Mouse (Mus musculus): ENCODE data around the gene Nipsnap2.
"Not testable (repeated sequence)": the region's sequence is repeated elsewhere in the genome, so short reads cannot be mapped to it uniquely, and the experiment has no call there.

The Nipsnap2 gene

GRCm38 (mm10) chr5:129724834-129725773, at the start of gene Nipsnap2:
Gene Nipsnap2, plus strand, starts transcription at chr5:129725063.
- peak; percentile 92 for DNase-seq (ENCODE audit: low spot score)

DNA sequence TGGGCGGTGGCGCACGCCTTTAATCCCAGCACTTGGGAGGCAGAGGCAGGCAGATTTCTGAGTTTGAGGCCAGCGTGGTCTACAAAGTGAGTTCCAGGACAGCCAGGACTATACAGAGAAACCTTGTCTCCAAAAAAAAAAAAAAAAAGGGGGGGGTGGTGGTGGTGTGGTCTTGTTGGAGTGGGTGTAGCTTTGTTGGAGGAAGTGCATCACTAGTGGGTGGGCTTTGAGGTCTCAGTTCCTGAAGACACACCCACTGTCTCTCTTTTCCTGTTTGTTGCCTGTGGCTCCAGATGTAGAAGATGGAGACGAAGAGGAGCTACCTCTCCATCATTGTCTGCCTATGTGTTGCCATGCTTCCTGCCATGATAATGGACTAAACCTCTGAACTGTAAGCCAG, 39.7 kb upstream of the Nipsnap2 start:
- DNase-seq (ENCODE audit: low spot score) = not testable (repeated sequence)

DNA sequence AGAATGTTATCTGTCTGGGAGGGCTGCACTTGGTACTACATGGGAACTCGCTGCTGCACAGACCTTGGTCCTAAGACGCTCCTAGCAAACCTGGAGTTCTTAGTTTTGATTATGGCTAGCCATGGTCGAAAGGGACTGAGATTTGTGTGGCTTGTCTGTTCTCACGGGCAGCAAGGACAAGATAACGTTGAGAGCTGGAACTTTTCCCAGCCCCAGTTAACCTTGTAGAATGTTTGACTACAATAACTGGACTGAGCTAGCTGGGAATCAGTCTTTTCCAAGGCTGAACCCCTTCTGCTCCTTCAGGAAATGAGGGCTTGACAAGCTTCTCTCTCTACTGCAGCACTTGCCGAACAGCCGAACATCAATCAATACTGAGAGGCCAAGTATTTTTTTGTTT, 37.2 kb upstream of the Nipsnap2 start:
- DNase-seq (ENCODE audit: low spot score) = no peak

DNA sequence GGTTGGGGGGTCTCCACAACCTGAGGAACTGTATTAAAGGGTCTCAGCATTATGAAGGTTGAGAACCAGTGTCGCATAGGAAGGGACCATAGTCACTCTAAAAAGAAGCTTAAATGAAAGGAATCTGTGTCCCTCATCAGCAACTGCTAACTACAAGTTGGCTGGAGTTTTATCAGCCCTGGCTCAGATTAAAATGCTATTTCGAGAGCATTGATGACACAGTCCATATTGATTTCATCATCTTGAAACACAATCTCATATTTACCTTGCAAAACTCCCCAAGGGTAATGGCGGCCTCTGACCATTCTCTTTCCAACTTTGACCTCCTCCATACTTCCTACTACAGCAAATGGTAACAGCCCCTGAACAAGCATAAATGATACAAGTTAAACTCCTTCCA, 34.3 kb upstream of the Nipsnap2 start:
- DNase-seq (ENCODE audit: low spot score) = no peak

GRCm38 (mm10) chr5:129700506-129700905, 24.4 kb upstream of the Nipsnap2 start:
- DNase-seq (ENCODE audit: low spot score) = no peak

DNA sequence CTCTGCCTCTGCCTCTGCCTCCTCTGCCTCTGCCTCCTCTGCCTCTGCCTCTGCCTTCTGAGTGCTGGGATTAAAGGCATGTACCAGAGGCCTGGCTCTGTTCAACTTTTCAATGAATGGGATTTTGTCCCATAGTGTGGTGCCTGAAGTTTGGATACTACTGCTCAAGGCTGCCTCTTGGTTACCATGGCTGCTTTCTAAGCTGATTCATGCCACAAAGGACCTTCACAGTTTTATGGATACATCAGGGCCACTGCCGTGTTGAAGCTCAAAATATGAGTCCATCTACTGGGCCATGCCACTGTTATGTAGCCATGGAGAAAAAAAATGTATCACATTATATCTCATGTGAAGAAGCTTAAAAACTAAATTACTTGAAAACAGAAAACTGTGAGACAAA, 23.2 kb upstream of the Nipsnap2 start:
- no peak for DNase-seq (ENCODE audit: low spot score)

GRCm38 (mm10) chr5:129703368-129703767, 21.5 kb upstream of the Nipsnap2 start:
- DNase-seq (ENCODE audit: low spot score) = peak; percentile 73

GRCm38 (mm10) chr5:129708412-129708811, 16.5 kb upstream of the Nipsnap2 start, which contains the start of gene Sept14:
Gene Sept14, minus strand, starts transcription at chr5:129708512.
- no peak for DNase-seq (ENCODE audit: low spot score)

- peak; percentile 94 for DNase-seq (ENCODE audit: low spot score)
These were observed 9.5 kb upstream of the Nipsnap2 start, which contains the start of gene Mrps17 for GRCm38 (mm10) chr5:129715326-129715861. Gene Mrps17, plus strand, starts transcription at chr5:129715497.

- DNase-seq (ENCODE audit: low spot score) = no peak
These were observed 7.8 kb upstream of the Nipsnap2 start for GRCm38 (mm10) chr5:129717016-129717415.

- no peak for DNase-seq (ENCODE audit: low spot score)
These were observed 4.7 kb upstream of the Nipsnap2 start for GRCm38 (mm10) chr5:129720176-129720575.

GRCm38 (mm10) chr5:129724268-129724667, 595 bp upstream of the Nipsnap2 start:
- no peak for DNase-seq (ENCODE audit: low spot score)

DNA sequence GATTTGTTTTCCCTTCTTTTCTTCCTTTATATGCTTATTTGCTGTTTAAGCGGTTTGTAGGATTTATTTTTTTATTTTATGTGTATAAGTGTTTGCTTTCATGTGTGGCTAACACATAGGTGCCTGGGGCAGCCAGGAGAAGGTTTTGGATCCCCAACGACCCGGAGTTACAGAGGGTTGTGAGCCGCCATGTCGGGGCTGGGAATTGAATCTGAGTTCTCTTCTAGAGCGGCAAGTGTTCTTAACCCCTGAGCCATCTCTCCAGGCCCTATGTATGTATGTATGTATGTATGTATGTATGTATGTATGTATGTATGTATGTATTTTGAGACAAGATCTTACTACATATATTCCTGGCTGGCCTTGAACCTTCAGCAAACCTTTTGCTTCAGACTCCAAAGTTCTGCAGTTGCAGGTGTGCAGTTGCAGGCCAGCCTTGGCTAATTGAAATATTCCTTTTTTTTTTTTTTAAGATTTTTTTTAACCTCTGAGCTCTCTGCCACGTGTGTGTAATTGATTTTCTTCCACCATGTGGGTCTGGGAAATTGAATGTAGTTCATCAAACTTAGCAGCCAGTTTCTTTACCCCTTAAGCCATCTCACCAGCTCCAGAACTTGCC, 1.0 kb downstream of the Nipsnap2 start:
- peak; percentile 55 for DNase-seq (ENCODE audit: low spot score)

DNA sequence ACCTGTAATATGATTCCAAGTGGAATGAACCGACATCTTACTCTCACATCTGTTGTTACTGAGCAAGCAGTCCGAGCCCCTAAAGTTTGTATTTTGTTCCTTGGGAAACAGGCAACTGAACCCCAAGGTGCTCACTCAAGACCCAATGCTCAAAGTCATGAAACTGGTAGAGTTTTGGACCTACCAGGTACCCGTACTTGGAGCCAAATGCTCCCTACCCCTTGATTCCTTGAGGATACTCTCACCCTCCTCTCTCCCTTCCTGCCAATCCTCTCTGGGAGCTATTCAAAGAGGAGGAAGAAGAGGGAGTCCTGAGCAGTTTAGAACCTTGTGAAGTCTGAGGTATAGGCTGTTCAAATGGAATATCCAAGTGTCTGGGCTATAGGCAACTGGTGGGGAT, 1.9 kb downstream of the Nipsnap2 start:
- no peak for DNase-seq (ENCODE audit: low spot score)

- peak; percentile 85 for DNase-seq (ENCODE audit: low spot score)
These were observed 4.4 kb downstream of the Nipsnap2 start for GRCm38 (mm10) chr5:129729286-129729685.

DNA sequence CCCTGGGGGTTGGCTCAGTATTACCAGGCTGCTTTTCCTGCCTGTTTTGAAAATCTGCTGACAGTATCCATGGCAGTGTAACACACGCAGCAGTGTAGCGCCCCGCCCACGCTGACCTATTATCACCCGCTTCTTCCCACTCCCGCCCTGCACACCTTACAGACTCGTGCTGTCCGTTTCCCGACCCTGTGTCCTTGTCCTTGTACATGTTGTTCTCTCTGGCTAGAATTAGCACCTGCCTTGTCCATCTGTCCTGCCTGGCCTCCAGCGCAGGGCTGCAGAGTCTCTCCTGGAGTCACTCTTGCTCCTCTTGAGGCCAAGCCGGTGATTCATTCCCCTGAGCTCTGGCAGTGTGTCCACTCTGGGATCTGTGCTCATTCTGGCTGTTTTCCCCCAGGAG, 5.5 kb downstream of the Nipsnap2 start:
- DNase-seq (ENCODE audit: low spot score) = peak; percentile 73

GRCm38 (mm10) chr5:129731021-129731420, 6.2 kb downstream of the Nipsnap2 start:
- no peak for DNase-seq (ENCODE audit: low spot score)

- DNase-seq (ENCODE audit: low spot score) = no peak
These were observed 16.1 kb downstream of the Nipsnap2 start for GRCm38 (mm10) chr5:129740976-129741375.

GRCm38 (mm10) chr5:129742903-129743488, 18.1 kb downstream of the Nipsnap2 start:
- DNase-seq (ENCODE audit: low spot score) = peak; percentile 41

- peak; percentile 83 for DNase-seq (ENCODE audit: low spot score)
These were observed 19.2 kb downstream of the Nipsnap2 start for GRCm38 (mm10) chr5:129744050-129744449.

DNA sequence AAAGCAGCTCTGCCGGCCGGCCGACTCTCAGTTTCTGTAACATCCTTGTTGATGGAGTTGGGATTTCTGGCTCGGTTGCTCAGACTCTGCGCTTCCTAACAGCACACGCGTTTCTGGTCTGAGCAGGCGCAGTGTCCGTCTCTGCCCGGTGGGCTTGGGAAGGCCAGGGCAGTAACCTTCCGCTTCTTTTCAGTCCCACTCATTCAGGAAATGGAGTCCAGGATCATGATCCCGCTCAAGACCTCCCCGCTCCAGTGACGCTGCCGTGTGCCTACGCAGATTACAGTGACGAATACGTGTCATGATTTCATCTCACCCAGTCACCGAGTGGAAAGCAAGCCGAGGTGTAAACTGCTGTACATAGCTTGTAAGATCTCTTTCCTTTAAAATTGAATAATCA, 32.0 kb downstream of the Nipsnap2 start:
- no peak for DNase-seq (ENCODE audit: low spot score)

- peak; percentile 83 for DNase-seq (ENCODE audit: low spot score)
These were observed 35.1 kb downstream of the Nipsnap2 start for GRCm38 (mm10) chr5:129759929-129760480.

Measured in yolk sac, embryonic 10.5 days (tissue).